Mouse (Mus musculus) ovary, postnatal 36 days (tissue): ENCODE results near the gene Ascl3.

Experiments used
- DNase-seq: peaks from one replicate; pipeline ENCODE4 v3.0.0; 2022; ENCODE audit warnings: low spot score, mixed read lengths

Ascl3 gene

GRCm38 (mm10) chr7:109710069-109710468 is 21.5 kb downstream of the Ascl3 start:
- no peak for DNase-seq

- DNase-seq, result no peak
Observed at GRCm38 (mm10) chr7:109708961-109709382, 22.6 kb downstream of the Ascl3 start.

DNA sequence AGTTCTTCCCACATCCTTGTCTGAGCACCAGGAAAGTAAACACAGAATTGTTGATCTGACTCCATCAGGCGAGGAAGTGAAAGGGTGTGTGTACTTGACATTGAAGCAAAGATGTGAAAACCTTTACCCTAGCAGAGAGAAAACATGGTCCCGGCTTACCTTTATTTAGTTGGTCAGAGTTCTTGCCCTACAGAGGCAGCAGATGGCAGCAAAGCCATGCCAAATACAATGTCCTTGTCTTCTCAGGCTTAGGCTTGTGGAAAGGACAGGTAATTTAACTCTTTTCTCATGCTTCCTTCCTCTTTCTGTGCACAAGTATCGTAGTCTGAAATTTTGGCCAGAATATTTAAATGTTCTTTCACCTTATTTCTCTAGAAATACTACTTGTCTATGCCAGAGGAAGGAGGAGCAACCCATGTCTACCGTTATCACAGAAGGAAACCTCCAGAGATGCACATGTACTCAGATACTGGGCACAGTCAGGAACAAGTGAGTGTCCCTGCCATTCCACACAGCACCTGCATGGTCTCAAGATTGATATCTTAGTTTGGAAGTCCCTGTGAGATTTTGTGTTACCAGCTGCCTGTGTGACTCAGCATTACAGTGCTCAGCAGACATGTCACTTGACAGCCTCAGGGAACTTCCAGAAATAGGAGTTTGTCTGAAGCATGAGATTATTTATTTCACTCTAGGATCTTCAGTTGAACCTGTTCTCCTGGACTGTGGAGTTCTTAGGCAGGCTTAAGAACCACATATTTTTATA is 24.3 kb downstream of the Ascl3 start:
- no peak for DNase-seq

GRCm38 (mm10) chr7:109704461-109704860 is 27.1 kb downstream of the Ascl3 start:
- no peak for DNase-seq

GRCm38 (mm10) chr7:109704016-109704377 is 27.5 kb downstream of the Ascl3 start:
- DNase-seq, result no peak

- peak; percentile 97 for DNase-seq
Observed at GRCm38 (mm10) chr7:109703190-109704015, 28.1 kb downstream of the Ascl3 start, which contains the start of the genes St5 and Akip1. Gene St5, minus strand, starts transcription at chr7:109703605. Gene Akip1, plus strand, starts transcription at chr7:109703690.

DNA sequence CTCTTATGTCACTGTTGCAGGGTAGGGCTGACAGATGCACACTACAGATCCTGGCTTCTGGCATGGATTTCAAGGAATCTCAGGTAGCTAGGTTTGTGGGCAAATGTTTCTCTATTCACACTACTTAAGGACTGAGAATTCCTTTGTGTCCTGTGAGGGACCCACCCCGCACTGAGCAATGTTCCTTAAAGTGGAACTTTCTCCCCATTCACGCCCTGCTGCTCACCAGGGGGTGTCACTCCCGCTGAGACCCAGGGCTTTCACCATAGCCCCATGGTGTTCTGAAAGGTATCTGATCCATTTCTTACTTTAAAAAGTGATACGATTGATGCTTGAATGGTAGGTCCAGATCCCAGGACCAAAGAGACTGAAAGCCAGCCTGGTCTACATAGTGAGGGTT is 28.8 kb downstream of the Ascl3 start:
- DNase-seq, result no peak

GRCm38 (mm10) chr7:109700213-109700612 is 31.3 kb downstream of the Ascl3 start:
- DNase-seq, result no peak

GRCm38 (mm10) chr7:109695339-109695726 is 36.2 kb downstream of the Ascl3 start:
- DNase-seq, result no peak

- DNase-seq, result no peak
Observed at GRCm38 (mm10) chr7:109694576-109695338, 36.8 kb downstream of the Ascl3 start.

DNA sequence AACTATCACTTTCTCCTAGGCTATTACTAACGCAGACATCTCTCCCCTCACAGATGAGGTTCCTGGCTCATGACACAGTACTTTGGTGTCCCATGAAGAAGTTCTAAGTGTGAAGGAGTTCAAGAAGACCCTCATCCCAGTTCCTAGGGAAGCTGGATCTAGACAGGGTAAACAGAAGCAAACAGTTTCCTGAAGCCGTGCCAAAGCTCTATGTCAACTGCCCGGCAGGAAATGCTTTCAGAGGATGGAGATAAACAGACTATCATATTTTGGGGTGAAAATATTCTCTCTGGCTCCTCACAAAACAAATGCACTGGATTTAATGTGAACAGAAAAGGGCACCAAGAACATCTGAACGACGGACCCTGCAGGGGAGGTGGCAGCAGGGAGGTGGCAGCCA is 40.6 kb downstream of the Ascl3 start:
- DNase-seq, result no peak

DNA sequence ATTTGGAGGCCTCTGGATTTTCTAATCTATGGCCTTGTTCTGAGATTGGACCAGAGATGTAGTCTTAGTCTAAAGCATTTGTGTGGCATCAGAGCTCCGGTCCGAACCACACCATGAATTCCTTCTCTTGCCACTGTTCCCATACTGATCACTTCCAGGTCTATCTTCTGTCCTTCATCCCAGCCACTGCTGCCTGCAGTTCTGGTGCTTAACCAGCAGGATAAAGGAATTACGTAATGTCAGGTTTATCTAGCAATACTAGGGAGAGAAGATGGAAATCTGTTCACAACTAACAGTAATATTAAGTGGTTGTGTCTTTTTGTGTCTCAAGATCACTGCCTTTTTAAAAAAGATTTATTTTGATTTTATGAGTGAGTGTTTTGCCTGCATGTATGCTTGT is 41.4 kb downstream of the Ascl3 start:
- no peak for DNase-seq

- DNase-seq, result no peak
Observed at GRCm38 (mm10) chr7:109686585-109687128, 44.9 kb downstream of the Ascl3 start.

DNA sequence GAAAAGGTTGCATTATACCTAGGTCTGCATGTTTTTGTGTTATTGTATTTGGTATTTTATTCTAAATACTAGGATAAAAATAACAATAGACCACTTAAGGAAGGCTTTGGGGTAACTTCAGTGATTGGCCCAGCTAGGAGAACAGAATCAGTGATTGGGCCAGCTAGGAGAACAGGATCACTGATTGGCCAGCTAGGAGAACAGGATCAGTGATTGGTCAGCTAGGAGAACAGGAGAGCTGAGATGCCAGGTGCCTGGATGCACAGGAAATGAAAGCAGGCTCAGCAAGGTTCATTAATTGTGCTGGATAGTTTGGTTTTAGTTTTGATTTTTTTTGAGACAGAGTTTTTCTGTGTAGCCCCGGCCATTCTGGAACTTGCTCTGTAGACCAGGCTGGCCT is 50.6 kb downstream of the Ascl3 start:
- no peak for DNase-seq

DNA sequence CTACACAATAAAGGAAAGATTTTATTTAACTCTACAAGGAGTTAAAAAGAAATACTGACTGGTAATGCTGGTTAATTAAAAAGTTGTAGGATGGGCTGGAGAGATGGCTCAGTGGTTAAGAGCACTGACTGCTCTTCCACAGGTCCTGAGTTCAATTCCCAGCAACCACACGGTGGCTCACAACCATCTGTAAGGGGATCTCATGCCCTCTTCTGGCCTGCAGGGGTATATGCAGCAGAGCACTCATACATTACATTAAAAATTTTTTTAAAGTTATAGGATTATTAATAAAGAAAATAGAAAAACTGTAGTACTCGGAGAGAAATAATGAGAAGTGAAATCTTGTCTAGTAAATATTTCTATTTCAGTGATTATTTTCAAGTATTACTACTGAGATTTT is 51.2 kb downstream of the Ascl3 start:
- no peak for DNase-seq
